Mouse (Mus musculus) kidney, adult 2 months (tissue): ENCODE data around the gene Ddah1.

Source experiments
- CTCF ChIP-seq: fragments of 200-500 bp; conservative IDR thresholded peaks from 2 replicates; pipeline ENCODE4 v1.5.1; 2011; ENCODE audit warnings: low read depth, mild to moderate bottlenecking, control low read depth, low read length, moderate library complexity, mixed read lengths; ENCODE audit not compliant: insufficient read depth, insufficient read length
- POLR2A ChIP-seq: fragments of 200-500 bp; IDR thresholded peaks from one replicate; pipeline ENCODE4 v1.6.1; 2011; ENCODE audit warnings: low read depth, low read length, control low read depth

- TF ChIP-seq POLR2A = no peak
- no peak for TF ChIP-seq CTCF
Observed at GRCm38 (mm10) chr3:145739904-145740303, 18.6 kb upstream of the Ddah1 start.
